Mouse (Mus musculus): Measurements from ENCODE around the gene Zcchc2. TPM values are rescaled to one million over a fixed set of nuclear protein-coding genes. Genes with fewer than 3 reads are reported as not detected.

Gene Zcchc2
- polyA plus RNA-seq, 1 experiment = 5.9 TPM

DNA sequence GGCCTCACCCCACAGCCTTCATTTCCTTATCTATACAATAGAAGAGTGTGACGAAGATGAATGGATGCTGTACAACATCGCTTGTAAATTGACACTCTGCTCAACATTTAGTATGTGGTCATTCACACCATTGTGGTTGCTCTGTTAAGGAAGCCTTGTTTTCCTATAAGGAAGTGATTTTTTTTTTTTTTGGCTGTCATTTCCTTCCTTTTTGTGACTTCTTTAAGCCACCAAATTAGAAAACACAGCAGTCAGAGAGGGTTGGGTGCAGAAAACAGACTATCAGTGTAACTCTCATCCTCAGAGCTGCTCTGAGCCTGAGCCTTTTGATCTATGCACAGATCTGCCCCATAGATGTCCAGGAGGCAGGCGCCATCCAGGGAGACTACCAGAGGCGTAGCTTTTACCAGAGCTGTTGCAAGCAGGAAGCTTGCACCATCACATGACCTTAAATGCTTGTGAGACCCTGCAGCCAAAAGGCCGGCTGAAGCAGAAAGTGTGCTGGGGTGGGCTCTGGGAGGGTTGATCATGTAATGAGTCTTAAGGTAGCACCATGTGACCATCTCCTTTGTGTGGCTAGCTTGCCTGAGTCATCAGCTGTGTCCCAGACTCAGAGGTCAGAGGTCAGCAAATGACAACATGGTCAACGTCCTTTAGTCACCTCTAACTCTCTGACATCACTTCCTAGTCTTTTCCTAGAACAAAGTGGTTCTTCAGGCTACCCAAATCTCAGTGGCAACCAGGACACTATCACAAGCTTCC, 9.2 kb upstream of the Zcchc2 start:
- H3K27me3 ChIP-seq (ENCODE audit: control insufficient read depth, insufficient read depth, insufficient read length) = no peaks in the 10 kb centered on the region
- TF ChIP-seq CEBPB (IDR thresholded peaks at IDR 0.05; ENCODE audit: low read depth) (no peak), USF1 (IDR thresholded peaks at IDR 0.05; ENCODE audit: low read depth) (peak; percentile 15)
- H3K79me3 ChIP-seq (ENCODE audit: low read depth) = peaks cover 2% of the 10 kb centered on the region
- H3K36me3 ChIP-seq (ENCODE audit: control insufficient read depth, insufficient read depth) = no peaks in the 10 kb centered on the region
- no peak overlapping the region for H3K4me3 ChIP-seq (ENCODE audit: insufficient read depth, poor library complexity, severe bottlenecking)
- H3ac ChIP-seq (ENCODE audit: control insufficient read depth, insufficient read length, low read depth) = no peak overlapping the region
- no peaks in the 10 kb centered on the region for H3K79me2 ChIP-seq (ENCODE audit: control insufficient read depth, insufficient read depth)

DNA sequence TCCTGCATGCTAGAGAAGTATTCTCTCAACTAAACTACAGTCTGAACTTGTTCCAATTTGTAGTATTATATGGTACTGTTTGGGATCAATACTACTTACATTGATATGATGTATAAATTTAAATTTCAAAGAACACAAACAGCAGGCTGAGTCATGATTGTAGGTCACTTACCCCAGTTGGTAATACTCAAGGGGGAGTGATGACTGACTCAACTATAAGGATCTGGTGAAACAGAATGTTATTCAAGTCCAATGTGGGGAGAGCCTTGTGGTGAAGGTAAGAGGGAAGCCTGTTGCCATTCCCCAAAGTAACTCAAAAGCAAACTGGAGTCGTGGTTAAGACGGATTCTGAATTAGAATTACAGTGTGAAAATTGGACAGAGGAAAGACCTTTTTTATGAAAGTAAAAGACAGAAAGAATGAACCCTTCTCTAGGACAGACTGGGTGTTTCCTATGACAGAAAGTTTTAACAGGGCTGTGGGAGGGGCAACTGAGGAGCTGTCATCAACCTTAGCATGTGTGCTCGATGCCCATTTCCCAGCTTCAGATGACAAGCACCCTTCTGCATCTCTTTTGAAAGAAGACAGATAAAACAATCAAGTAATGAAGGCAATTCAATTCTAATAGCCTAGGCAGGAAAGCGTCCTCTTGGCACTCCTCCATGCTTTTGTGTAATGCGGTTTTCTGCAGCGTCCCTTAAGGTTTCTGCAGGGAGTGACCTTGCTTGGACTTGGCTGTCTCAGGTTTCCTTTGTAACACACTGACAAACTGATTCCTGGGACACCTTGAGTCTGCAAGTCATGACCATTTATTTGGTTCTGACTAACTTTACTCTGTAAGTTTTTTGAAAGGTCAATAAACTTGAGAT, 7.5 kb upstream of the Zcchc2 start:
- Histone ChIP-seq H3K36me3 (ENCODE audit: control insufficient read depth, insufficient read depth) (no peaks in the 10 kb centered on the region), H3K79me2 (ENCODE audit: control insufficient read depth, insufficient read depth) (peaks cover 12% of the 10 kb centered on the region), H3ac (ENCODE audit: control insufficient read depth, insufficient read length, low read depth) (no peak overlapping the region), H3K4me3 (ENCODE audit: insufficient read depth, poor library complexity, severe bottlenecking) (no peak overlapping the region), H3K79me3 (ENCODE audit: low read depth) (peaks cover 4% of the 10 kb centered on the region), H3K27me3 (ENCODE audit: control insufficient read depth, insufficient read depth, insufficient read length) (no peaks in the 10 kb centered on the region)
- TF ChIP-seq FOSL1 (IDR thresholded peaks at IDR 0.05; ENCODE audit: insufficient read depth, low read length, poor library complexity, severe bottlenecking) (no peak), CTCF (IDR thresholded peaks at IDR 0.05; ENCODE audit: control insufficient read depth, insufficient read depth, insufficient read length) (no peak), MAX (IDR thresholded peaks at IDR 0.05) (no peak), MYOD1 (IDR thresholded peaks at IDR 0.05; ENCODE audit: control insufficient read depth, insufficient read length, low read depth) (no peak), USF1 (IDR thresholded peaks at IDR 0.05; ENCODE audit: low read depth) (no peak), CEBPB (IDR thresholded peaks at IDR 0.05; ENCODE audit: low read depth) (no peak), MYOG (IDR thresholded peaks at IDR 0.05; ENCODE audit: control insufficient read depth, extremely low read depth, insufficient read length) (no peak)

DNA sequence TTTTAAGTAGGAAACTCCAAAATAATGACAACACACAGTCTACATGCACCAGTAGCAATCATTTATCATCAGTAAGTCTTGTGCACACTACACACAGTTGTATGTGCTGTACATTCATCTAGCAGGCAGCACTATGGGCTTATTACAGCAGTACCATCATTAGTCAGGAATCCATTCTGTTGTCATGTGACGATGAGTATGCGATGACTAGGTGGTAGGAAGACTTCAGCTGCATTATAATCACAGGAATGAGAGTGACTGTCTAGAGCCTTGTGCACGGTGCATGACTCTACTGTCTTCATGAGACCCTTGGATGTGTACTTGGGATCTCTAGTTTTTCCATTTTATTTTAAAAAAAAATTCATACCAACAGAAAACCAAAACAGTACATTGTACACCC, 6.0 kb upstream of the Zcchc2 start:
- peak; percentile 94 for TF ChIP-seq USF1 (IDR thresholded peaks at IDR 0.05; ENCODE audit: low read depth)
- no peak for TF ChIP-seq MYOG (IDR thresholded peaks at IDR 0.05; ENCODE audit: control insufficient read depth, extremely low read depth, insufficient read length)
- TF ChIP-seq FOSL1 (IDR thresholded peaks at IDR 0.05; ENCODE audit: insufficient read depth, low read length, poor library complexity, severe bottlenecking) = peak; percentile 58
- TF ChIP-seq MYOD1 (IDR thresholded peaks at IDR 0.05; ENCODE audit: control insufficient read depth, insufficient read length, low read depth) = peak; percentile 24
- TF ChIP-seq MAX (IDR thresholded peaks at IDR 0.05) = no peak

DNA sequence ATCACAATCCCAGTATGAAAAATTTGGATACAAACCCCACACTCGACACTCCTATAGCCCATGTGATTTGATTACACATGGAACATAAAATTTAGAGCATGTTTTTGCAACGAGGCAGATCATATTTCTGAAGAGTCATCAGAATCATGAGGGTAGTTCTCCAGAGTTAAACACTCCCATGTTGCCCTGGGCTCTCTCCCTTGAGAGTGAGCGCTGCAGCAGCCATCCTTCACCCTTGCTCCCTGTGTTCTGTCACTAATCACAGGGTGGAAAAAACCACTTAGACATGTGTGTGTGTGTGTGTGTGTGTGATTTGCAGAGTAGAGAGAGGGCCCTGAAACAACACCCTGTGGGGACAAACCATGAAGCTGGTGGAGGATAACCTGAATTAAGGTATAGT, 2.0 kb upstream of the Zcchc2 start:
- Histone ChIP-seq H3K4me3 (ENCODE audit: insufficient read depth, poor library complexity, severe bottlenecking) (no peak overlapping the region), H3ac (ENCODE audit: control insufficient read depth, insufficient read length, low read depth) (peak overlapping the region; percentile 15), H3K36me3 (ENCODE audit: control insufficient read depth, insufficient read depth) (no peaks in the 10 kb centered on the region), H3K27me3 (ENCODE audit: control insufficient read depth, insufficient read depth, insufficient read length) (no peaks in the 10 kb centered on the region), H3K79me2 (ENCODE audit: control insufficient read depth, insufficient read depth) (peaks cover 57% of the 10 kb centered on the region), H3K79me3 (ENCODE audit: low read depth) (peaks cover 31% of the 10 kb centered on the region)
- TF ChIP-seq MYOD1 (IDR thresholded peaks at IDR 0.05; ENCODE audit: control insufficient read depth, insufficient read length, low read depth) = no peak
- TF ChIP-seq CTCF (IDR thresholded peaks at IDR 0.05; ENCODE audit: control insufficient read depth, insufficient read depth, insufficient read length) = no peak
- no peak for TF ChIP-seq FOSL1 (IDR thresholded peaks at IDR 0.05; ENCODE audit: insufficient read depth, low read length, poor library complexity, severe bottlenecking)
- TF ChIP-seq USF1 (IDR thresholded peaks at IDR 0.05; ENCODE audit: low read depth) = no peak
- no peak for TF ChIP-seq MAX (IDR thresholded peaks at IDR 0.05)
- TF ChIP-seq CEBPB (IDR thresholded peaks at IDR 0.05; ENCODE audit: low read depth) = no peak
- no peak for TF ChIP-seq MYOG (IDR thresholded peaks at IDR 0.05; ENCODE audit: control insufficient read depth, extremely low read depth, insufficient read length)

More for the DNA sequence above, 6.0 kb upstream of the Zcchc2 start:
- H3ac ChIP-seq (ENCODE audit: control insufficient read depth, insufficient read length, low read depth) = no peak overlapping the region
- peaks cover 26% of the 10 kb centered on the region for H3K79me2 ChIP-seq (ENCODE audit: control insufficient read depth, insufficient read depth)
- no peaks in the 10 kb centered on the region for H3K36me3 ChIP-seq (ENCODE audit: control insufficient read depth, insufficient read depth)
- no peak overlapping the region for H3K4me3 ChIP-seq (ENCODE audit: insufficient read depth, poor library complexity, severe bottlenecking)
- H3K27me3 ChIP-seq (ENCODE audit: control insufficient read depth, insufficient read depth, insufficient read length) = no peaks in the 10 kb centered on the region
- peaks cover 8% of the 10 kb centered on the region for H3K79me3 ChIP-seq (ENCODE audit: low read depth)

DNA sequence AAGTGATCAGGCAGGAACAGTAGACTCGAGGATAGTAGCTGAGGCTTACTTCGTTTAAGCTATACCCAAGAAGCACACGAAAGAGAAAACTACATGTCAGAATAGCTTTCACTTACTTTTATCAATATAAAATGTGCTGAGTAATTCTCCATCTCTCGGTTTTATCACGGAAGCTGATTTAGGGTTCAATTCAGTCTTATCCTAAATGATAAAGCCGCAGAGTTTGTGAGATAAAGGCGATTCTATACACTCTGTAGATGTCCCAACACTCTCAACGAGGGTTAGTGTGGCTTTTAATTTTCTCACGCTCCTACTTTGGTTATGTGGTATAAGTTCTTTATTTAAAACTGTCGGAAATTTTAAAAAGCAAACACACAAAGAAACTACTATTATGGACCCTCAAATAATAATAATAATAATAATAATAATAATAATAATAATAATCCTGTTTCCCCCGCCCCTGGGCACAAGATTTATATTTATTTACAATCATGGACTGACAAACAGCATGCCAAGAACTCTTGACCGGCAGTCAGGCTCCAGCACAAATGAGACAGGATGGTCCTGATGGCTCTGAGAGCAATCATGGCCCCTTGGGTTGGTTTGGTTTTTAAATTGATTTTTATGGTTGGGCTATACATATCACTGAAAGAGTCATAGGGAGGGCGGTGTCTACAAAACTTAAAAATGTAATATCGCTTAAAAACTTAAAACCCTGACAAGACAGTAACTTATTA, 1.1 kb upstream of the Zcchc2 start:
- Histone ChIP-seq H3K27me3 (ENCODE audit: control insufficient read depth, insufficient read depth, insufficient read length) (no peaks in the 10 kb centered on the region), H3K36me3 (ENCODE audit: control insufficient read depth, insufficient read depth) (no peaks in the 10 kb centered on the region)
- no peak for TF ChIP-seq FOSL1 (IDR thresholded peaks at IDR 0.05; ENCODE audit: insufficient read depth, low read length, poor library complexity, severe bottlenecking)
- no peak for TF ChIP-seq MAX (IDR thresholded peaks at IDR 0.05)
- no peak for TF ChIP-seq USF1 (IDR thresholded peaks at IDR 0.05; ENCODE audit: low read depth)
- no peak for TF ChIP-seq CTCF (IDR thresholded peaks at IDR 0.05; ENCODE audit: control insufficient read depth, insufficient read depth, insufficient read length)
- TF ChIP-seq MYOG (IDR thresholded peaks at IDR 0.05; ENCODE audit: control insufficient read depth, extremely low read depth, insufficient read length) = no peak
- no peak for TF ChIP-seq MYOD1 (IDR thresholded peaks at IDR 0.05; ENCODE audit: control insufficient read depth, insufficient read length, low read depth)
- no peak for TF ChIP-seq CEBPB (IDR thresholded peaks at IDR 0.05; ENCODE audit: low read depth)

More for the DNA sequence above, 1.1 kb upstream of the Zcchc2 start:
- Histone ChIP-seq H3K79me2 (ENCODE audit: control insufficient read depth, insufficient read depth) (peaks cover 66% of the 10 kb centered on the region), H3K4me3 (ENCODE audit: insufficient read depth, poor library complexity, severe bottlenecking) (peak overlapping the region; percentile 68), H3ac (ENCODE audit: control insufficient read depth, insufficient read length, low read depth) (no peak overlapping the region), H3K79me3 (ENCODE audit: low read depth) (peaks cover 35% of the 10 kb centered on the region)
